Mouse (Mus musculus): ENCODE measurements around the gene Pdx1. TPM values are rescaled to one million over a fixed set of nuclear protein-coding genes. Genes with fewer than 3 reads are reported as not detected.

Gene Pdx1
- polyA plus RNA-seq, 1 experiment from 2014 or later = 5.7 TPM

GRCm38 (mm10) chr5:147304276-147305155 lies 34.8 kb downstream of the Pdx1 start:
- WGBS = under 1% methylated on average over 54 of the region's 54 CpGs
- Histone ChIP-seq H3K4me3 (replicated peaks) (peak overlapping the region; percentile 56), H3K9ac (peak overlapping the region; percentile 79), H3K9me3 (no peaks in the 10 kb centered on the region), H3K27me3 (replicated peaks) (peaks cover 89% of the 10 kb centered on the region), H3K36me3 (no peaks in the 10 kb centered on the region), H3K27ac (peak overlapping the region; percentile 94), H3K4me2 (replicated peaks) (0 out of 2 replicates have a peak overlapping the region, but pooled peaks have one; percentile 17), H3K4me1 (replicated peaks) (peaks cover 17% of the 10 kb centered on the region)
- ATAC-seq = no peak

- H3K9ac ChIP-seq = peak overlapping the region; percentile 79
- H3K36me3 ChIP-seq = no peaks in the 10 kb centered on the region
- peaks cover 14% of the 10 kb centered on the region; the same call in 1 of the 2 replicates for H3K4me1 ChIP-seq (replicated peaks)
- ATAC-seq = no peak
- H3K4me2 ChIP-seq (replicated peaks) = no peak overlapping the region
- WGBS = 1% methylated on average over 16 of the region's 16 CpGs
- H3K27ac ChIP-seq = peak overlapping the region; percentile 94
- H3K27me3 ChIP-seq (replicated peaks) = peaks cover 87% of the 10 kb centered on the region
- no peaks in the 10 kb centered on the region for H3K9me3 ChIP-seq
- peak overlapping the region; percentile 56 for H3K4me3 ChIP-seq (replicated peaks)
These were observed 35.4 kb downstream of the Pdx1 start for GRCm38 (mm10) chr5:147305166-147305565.

- Histone ChIP-seq H3K9ac (peak overlapping the region; percentile 79), H3K4me2 (replicated peaks) (peak overlapping the region; percentile 21), H3K36me3 (no peaks in the 10 kb centered on the region), H3K4me1 (replicated peaks) (peaks cover 13% of the 10 kb centered on the region; the same call in 1 of the 2 replicates), H3K27me3 (replicated peaks) (peaks cover 88% of the 10 kb centered on the region), H3K4me3 (replicated peaks) (peak overlapping the region; percentile 56), H3K27ac (peak overlapping the region; percentile 94), H3K9me3 (no peaks in the 10 kb centered on the region)
- WGBS = under 1% methylated on average over 55 of the region's 58 CpGs
- no peak for ATAC-seq
These were observed 36.3 kb downstream of the Pdx1 start for GRCm38 (mm10) chr5:147305856-147306637.

GRCm38 (mm10) chr5:147306638-147307397 lies 37.1 kb downstream of the Pdx1 start, which contains the start of gene Cdx2:
TSS of gene Cdx2 (minus strand) at chr5:147307270.
- H3K36me3 ChIP-seq = no peaks in the 10 kb centered on the region
- WGBS = under 1% methylated on average over 50 of the region's 63 CpGs
- ATAC-seq = peak; percentile 93
- peaks cover 6% of the 10 kb centered on the region; the same call in 1 of the 2 replicates for H3K4me1 ChIP-seq (replicated peaks)
- no peaks in the 10 kb centered on the region for H3K9me3 ChIP-seq
- H3K4me2 ChIP-seq (replicated peaks) = peak within 1 kb of the TSS; percentile 38
- peak within 1 kb of the TSS; percentile 56 for H3K4me3 ChIP-seq (replicated peaks)
- peaks cover 88% of the 10 kb centered on the region for H3K27me3 ChIP-seq (replicated peaks)
- peak within 1 kb of the TSS; percentile 94 for H3K27ac ChIP-seq
- peak within 1 kb of the TSS; percentile 79 for H3K9ac ChIP-seq

- 2% methylated on average over 12 of the region's 12 CpGs for WGBS
- Histone ChIP-seq H3K9me3 (no peaks in the 10 kb centered on the region), H3K27me3 (replicated peaks) (peaks cover 88% of the 10 kb centered on the region), H3K36me3 (no peaks in the 10 kb centered on the region), H3K4me2 (replicated peaks) (peak overlapping the region; percentile 38), H3K4me1 (replicated peaks) (peaks cover 6% of the 10 kb centered on the region; the same call in 1 of the 2 replicates), H3K4me3 (replicated peaks) (peak overlapping the region; percentile 56), H3K27ac (peak overlapping the region; percentile 94), H3K9ac (0 out of 2 replicates have a peak overlapping the region, but pooled peaks have one; percentile 17)
- ATAC-seq = no peak
These were observed 37.6 kb downstream of the Pdx1 start for GRCm38 (mm10) chr5:147307398-147307785.

GRCm38 (mm10) chr5:147308451-147308850 lies 38.7 kb downstream of the Pdx1 start:
- Histone ChIP-seq H3K4me2 (replicated peaks) (peak overlapping the region; percentile 38), H3K9me3 (no peaks in the 10 kb centered on the region), H3K9ac (peak overlapping the region; percentile 26; the same call in 1 of the 2 replicates), H3K4me1 (replicated peaks) (peaks cover 6% of the 10 kb centered on the region; the same call in 1 of the 2 replicates), H3K27ac (peak overlapping the region; percentile 94; the same call in 1 of the 2 replicates), H3K4me3 (replicated peaks) (0 out of 2 replicates have a peak overlapping the region, but pooled peaks have one; percentile 1), H3K36me3 (no peaks in the 10 kb centered on the region), H3K27me3 (replicated peaks) (peaks cover 87% of the 10 kb centered on the region)
- no peak for ATAC-seq
- 21% methylated on average over 9 of the region's 9 CpGs for WGBS

- Histone ChIP-seq H3K9me3 (no peaks in the 10 kb centered on the region), H3K4me2 (replicated peaks) (peak overlapping the region; percentile 38; the same call in 1 of the 2 replicates), H3K4me1 (replicated peaks) (peaks cover 6% of the 10 kb centered on the region; the same call in 1 of the 2 replicates), H3K9ac (no peak overlapping the region), H3K27me3 (replicated peaks) (peaks cover 85% of the 10 kb centered on the region), H3K4me3 (replicated peaks) (no peak overlapping the region), H3K36me3 (no peaks in the 10 kb centered on the region), H3K27ac (no peak overlapping the region)
- 4% methylated on average over 2 of the region's 2 CpGs for WGBS
- ATAC-seq = no peak
These were observed 40.0 kb downstream of the Pdx1 start for GRCm38 (mm10) chr5:147309786-147310185.

- peak overlapping the region; percentile 60 for H3K4me2 ChIP-seq (replicated peaks)
- peak overlapping the region; percentile 41 for H3K4me3 ChIP-seq (replicated peaks)
- H3K27ac ChIP-seq = peak overlapping the region; percentile 72
- no peak for ATAC-seq
- peaks cover 84% of the 10 kb centered on the region for H3K27me3 ChIP-seq (replicated peaks)
- H3K9me3 ChIP-seq = no peaks in the 10 kb centered on the region
- WGBS = 2% methylated on average over 27 of the region's 27 CpGs
- no peaks in the 10 kb centered on the region for H3K4me1 ChIP-seq (replicated peaks)
- H3K36me3 ChIP-seq = no peaks in the 10 kb centered on the region
- H3K9ac ChIP-seq = peak overlapping the region; percentile 47
These were observed 43.3 kb downstream of the Pdx1 start for GRCm38 (mm10) chr5:147312830-147313685.

- H3K9me3 ChIP-seq = no peaks in the 10 kb centered on the region
- peak; percentile 39 for ATAC-seq
- no peaks in the 10 kb centered on the region for H3K4me1 ChIP-seq (replicated peaks)
- H3K27me3 ChIP-seq (replicated peaks) = peaks cover 80% of the 10 kb centered on the region
- 2% methylated on average over 39 of the region's 39 CpGs for WGBS
- peak overlapping the region; percentile 41 for H3K4me3 ChIP-seq (replicated peaks)
- no peaks in the 10 kb centered on the region for H3K36me3 ChIP-seq
- H3K9ac ChIP-seq = peak overlapping the region; percentile 56
- H3K27ac ChIP-seq = peak overlapping the region; percentile 89
- H3K4me2 ChIP-seq (replicated peaks) = peak overlapping the region; percentile 60
These were observed 45.1 kb downstream of the Pdx1 start for GRCm38 (mm10) chr5:147314646-147315431.

GRCm38 (mm10) chr5:147315432-147316075 lies 45.8 kb downstream of the Pdx1 start:
- H3K27ac ChIP-seq = peak overlapping the region; percentile 89
- peak overlapping the region; percentile 60 for H3K4me2 ChIP-seq (replicated peaks)
- no peaks in the 10 kb centered on the region for H3K9me3 ChIP-seq
- H3K4me3 ChIP-seq (replicated peaks) = peak overlapping the region; percentile 41
- WGBS = 1% methylated on average over 25 of the region's 25 CpGs
- no peaks in the 10 kb centered on the region for H3K36me3 ChIP-seq
- peak; percentile 70 for ATAC-seq
- H3K4me1 ChIP-seq (replicated peaks) = no peaks in the 10 kb centered on the region
- H3K9ac ChIP-seq = peak overlapping the region; percentile 56
- H3K27me3 ChIP-seq (replicated peaks) = peaks cover 74% of the 10 kb centered on the region
